Mouse (Mus musculus) thymus, postnatal 4 days (tissue): ENCODE measurements around the gene Hes2.

ENCODE experiments used
- DNase-seq: peaks from one replicate; pipeline ENCODE4 v3.0.0; 2021

The Hes2 gene

GRCm38 (mm10) chr4:152186205-152187082 is 27.8 kb downstream of the Hes2 start:
- no peak for DNase-seq

GRCm38 (mm10) chr4:152187142-152187541 is 28.5 kb downstream of the Hes2 start:
- no peak for DNase-seq

- DNase-seq = no peak
These were observed 30.0 kb downstream of the Hes2 start for GRCm38 (mm10) chr4:152188651-152189050.

- no peak for DNase-seq
These were observed 30.4 kb downstream of the Hes2 start for GRCm38 (mm10) chr4:152189071-152189470.

GRCm38 (mm10) chr4:152189691-152190090 is 31.0 kb downstream of the Hes2 start:
- no peak for DNase-seq

GRCm38 (mm10) chr4:152190096-152190653 is 31.5 kb downstream of the Hes2 start:
- DNase-seq = no peak

GRCm38 (mm10) chr4:152190701-152191100 is 32.0 kb downstream of the Hes2 start:
- DNase-seq = no peak

GRCm38 (mm10) chr4:152192569-152192968 is 33.9 kb downstream of the Hes2 start:
- DNase-seq = no peak

GRCm38 (mm10) chr4:152194476-152195175 is 36.0 kb downstream of the Hes2 start:
- no peak for DNase-seq

GRCm38 (mm10) chr4:152196276-152196675 is 37.6 kb downstream of the Hes2 start:
- DNase-seq = no peak

GRCm38 (mm10) chr4:152197545-152197944 is 38.9 kb downstream of the Hes2 start:
- DNase-seq = no peak

GRCm38 (mm10) chr4:152199617-152200016 is 41.0 kb downstream of the Hes2 start:
- no peak for DNase-seq

- DNase-seq = no peak
These were observed 42.8 kb downstream of the Hes2 start for GRCm38 (mm10) chr4:152201492-152201891.

GRCm38 (mm10) chr4:152202418-152202817 is 43.8 kb downstream of the Hes2 start:
- no peak for DNase-seq

GRCm38 (mm10) chr4:152202905-152203304 is 44.2 kb downstream of the Hes2 start:
- peak; percentile 44 for DNase-seq

- no peak for DNase-seq
These were observed 46.0 kb downstream of the Hes2 start for GRCm38 (mm10) chr4:152204663-152205062.

- DNase-seq = no peak
These were observed 47.5 kb downstream of the Hes2 start for GRCm38 (mm10) chr4:152206199-152206598.

GRCm38 (mm10) chr4:152209623-152210022 is 51.0 kb downstream of the Hes2 start:
- no peak for DNase-seq
